Mouse (Mus musculus) testis, adult 2 months (tissue): ENCODE measurements at regions not wholly inside any gene's neighbourhood (a gene's known extent, or its start where the extent isn't known, plus 50 kb on each side); places are given as distances from the start of the nearest gene placed in this dataset.

Experiments
- CTCF ChIP-seq: fragments of 200-500 bp; IDR thresholded peaks from 2 replicates; pipeline ENCODE4 v1.5.1; 2012; ENCODE audit warnings: low read depth, mild to moderate bottlenecking, inconsistent platforms, low read length, moderate library complexity; ENCODE audit not compliant: control insufficient read depth, insufficient read depth, insufficient replicate concordance
- POLR2A ChIP-seq: fragments of 200-500 bp; IDR thresholded peaks from 2 replicates; pipeline ENCODE4 v1.6.1; 2012; ENCODE audit warnings: low read depth, mild to moderate bottlenecking, inconsistent platforms, low read length, moderate library complexity; ENCODE audit not compliant: control insufficient read depth

DNA sequence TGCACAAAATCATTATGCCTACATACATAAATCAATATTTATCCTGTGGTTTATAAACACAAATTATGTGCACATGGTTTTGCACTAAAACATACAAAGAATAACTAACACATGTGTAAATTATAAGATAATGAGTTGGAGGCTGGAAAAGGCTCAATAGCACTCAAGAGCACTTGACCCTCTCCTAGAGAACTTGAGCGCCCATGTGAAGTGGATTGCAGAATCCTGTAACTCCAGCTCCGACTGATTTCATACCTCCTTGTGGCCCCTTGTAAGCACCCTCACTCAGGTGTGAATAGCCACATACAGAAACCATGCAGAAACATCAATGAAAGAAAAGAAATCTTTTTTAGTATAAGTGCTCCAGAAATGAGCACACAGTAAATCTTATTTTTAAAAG lies 168.2 kb upstream of the Adgrl4 start:
- TF ChIP-seq CTCF: no peak
- no peak for TF ChIP-seq POLR2A
